Mouse (Mus musculus): ENCODE measurements around the gene Clec4d. TPM values are rescaled to one million over a fixed set of nuclear protein-coding genes. Genes with fewer than 3 reads are reported as not detected.
"Not testable (repeated sequence)": the region's sequence is repeated elsewhere in the genome, so short reads cannot be mapped to it uniquely, and the experiment has no call there.

The Clec4d gene
- not detected for total RNA-seq (2021)
- long read RNA-seq, experiment 1: 0 reads
- long read RNA-seq, experiment 2: 0 reads

- DNase-seq (ENCODE audit: low spot score in 2 of 2): no peak
- intact Hi-C loops (cut with DNase I): no loop called here
These were observed at the start of gene Clec4d for GRCm38 (mm10) chr6:123261555-123262161. Gene Clec4d (plus strand): TSS chr6:123262111.

GRCm38 (mm10) chr6:123227519-123228166, 34.3 kb upstream of the Clec4d start:
- DNase-seq (ENCODE audit: low spot score in 2 of 2): no peak
- intact Hi-C loops (cut with DNase I): no loop called here

GRCm38 (mm10) chr6:123229644-123230043, 32.3 kb upstream of the Clec4d start, which contains the start of gene Clec4n:
Gene Clec4n (plus strand): TSS chr6:123229843.
- DNase-seq (ENCODE audit: low spot score in 2 of 2): no peak
- intact Hi-C loops (cut with DNase I): no loop called here

GRCm38 (mm10) chr6:123231149-123231548, 30.8 kb upstream of the Clec4d start:
- DNase-seq (ENCODE audit: low spot score in 2 of 2): no peak
- intact Hi-C loops (cut with DNase I): no loop called here

DNA sequence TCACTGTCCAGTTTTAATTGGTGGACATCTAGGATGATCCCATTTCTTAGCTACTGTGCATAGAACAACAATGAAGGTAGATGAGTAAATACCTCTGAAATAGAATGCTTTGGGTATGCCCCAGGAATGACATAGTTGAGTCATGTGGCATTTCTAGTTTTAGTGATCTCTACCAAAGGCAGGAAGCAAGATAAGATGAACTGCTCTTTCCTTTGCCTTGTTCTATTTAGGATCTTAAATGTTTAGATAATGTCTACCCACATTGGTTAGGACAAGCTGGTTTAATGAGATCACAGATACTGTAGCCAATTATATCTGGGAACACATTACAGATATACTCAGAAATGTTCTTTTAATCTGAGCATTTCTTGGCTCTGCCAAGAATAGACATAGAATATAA, 24.3 kb upstream of the Clec4d start:
- intact Hi-C loops (cut with DNase I): no loop called here
- no peak for DNase-seq (ENCODE audit: low spot score in 2 of 2)

- intact Hi-C loops (cut with DNase I): no loop called here
- no peak for DNase-seq (ENCODE audit: low spot score in 2 of 2)
These were observed 17.7 kb upstream of the Clec4d start for GRCm38 (mm10) chr6:123244201-123244600.

DNA sequence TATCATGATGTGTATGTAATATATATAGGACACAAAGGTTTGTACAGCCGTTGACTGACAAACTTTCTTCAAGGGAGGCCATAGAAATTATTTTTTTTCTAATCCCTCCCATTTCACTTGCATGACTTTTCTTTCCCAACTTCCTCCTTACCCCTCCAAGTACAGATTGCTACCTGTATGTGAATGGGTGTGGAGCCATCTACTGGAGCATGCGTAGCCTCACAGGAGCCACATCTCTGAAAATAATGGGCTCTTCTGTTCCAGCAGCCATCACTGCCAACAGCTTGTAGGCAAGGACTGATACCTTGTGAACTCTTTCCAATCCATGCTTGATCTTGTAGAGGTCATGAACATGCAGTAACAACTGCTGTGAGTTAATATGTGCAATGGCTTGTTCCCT, 13.0 kb upstream of the Clec4d start:
- DNase-seq (ENCODE audit: low spot score in 2 of 2); intact Hi-C loops (cut with DNase I): not testable (repeated sequence)

DNA sequence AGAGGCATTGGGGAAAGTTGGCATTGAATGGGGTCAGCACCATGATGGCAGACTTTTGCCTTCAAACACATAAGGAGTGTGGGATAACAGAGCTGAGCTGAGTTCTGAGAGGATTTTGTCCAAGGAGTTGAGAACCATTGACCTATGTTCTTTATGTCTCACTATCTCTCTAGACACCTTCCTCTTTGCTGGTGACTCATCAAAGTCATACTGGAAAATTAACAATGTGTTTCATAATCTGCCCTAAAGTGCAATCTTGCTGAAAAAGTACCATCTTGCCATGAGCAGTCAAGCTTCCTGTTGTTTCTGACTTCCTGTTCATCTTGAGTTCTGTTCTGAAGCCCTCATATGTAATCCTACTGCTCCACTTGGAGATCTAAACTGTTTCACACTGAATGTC, 9.2 kb upstream of the Clec4d start:
- no peak for DNase-seq (ENCODE audit: low spot score in 2 of 2)
- intact Hi-C loops (cut with DNase I): no loop called here

DNA sequence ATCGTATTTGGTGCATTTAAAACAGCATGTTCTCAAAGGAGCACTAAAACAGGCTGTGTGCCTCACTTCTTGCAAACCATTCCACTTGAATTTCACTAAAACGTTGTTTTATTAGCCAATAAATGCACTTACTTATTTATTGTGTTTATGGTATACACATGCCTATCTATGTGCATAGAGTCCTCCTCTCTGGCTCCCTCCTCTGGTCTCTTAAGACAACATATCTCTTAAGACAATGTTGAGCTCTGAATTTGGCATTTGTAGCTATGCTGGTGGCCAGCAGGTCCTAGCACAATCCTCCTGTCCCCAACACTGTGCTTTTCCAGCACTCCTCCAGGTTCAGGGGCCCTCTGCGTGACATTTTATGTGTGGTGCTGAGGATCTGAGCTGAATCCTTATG, 3.0 kb upstream of the Clec4d start:
- intact Hi-C loops (cut with DNase I): no loop called here
- no peak for DNase-seq (ENCODE audit: low spot score in 2 of 2)

GRCm38 (mm10) chr6:123259889-123260603, 1.9 kb upstream of the Clec4d start:
- intact Hi-C loops (cut with DNase I): no loop called here
- no peak for DNase-seq (ENCODE audit: low spot score in 2 of 2)

- no peak for DNase-seq (ENCODE audit: low spot score in 2 of 2)
- intact Hi-C loops (cut with DNase I): no loop called here
These were observed 1.0 kb upstream of the Clec4d start for GRCm38 (mm10) chr6:123260868-123261267.

DNA sequence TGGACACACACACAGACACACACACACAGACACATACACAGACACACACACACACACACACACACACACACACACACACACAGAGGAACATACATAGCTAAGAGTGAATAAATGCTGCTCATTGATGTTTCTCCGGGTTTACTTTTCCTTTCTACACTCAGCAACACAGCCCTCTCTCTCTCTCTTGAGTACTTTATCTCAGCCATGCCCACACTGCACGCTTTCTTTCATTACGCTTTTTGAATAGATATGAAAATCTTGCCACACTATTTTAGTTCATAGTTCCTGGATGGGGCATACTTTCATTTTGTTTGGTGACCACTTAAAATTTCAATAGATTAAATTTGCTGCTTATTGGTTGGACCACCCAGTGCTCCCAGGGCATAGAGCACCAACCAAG, 2.3 kb downstream of the Clec4d start:
- intact Hi-C loops (cut with DNase I): no loop called here
- DNase-seq (ENCODE audit: low spot score in 2 of 2): no peak

DNA sequence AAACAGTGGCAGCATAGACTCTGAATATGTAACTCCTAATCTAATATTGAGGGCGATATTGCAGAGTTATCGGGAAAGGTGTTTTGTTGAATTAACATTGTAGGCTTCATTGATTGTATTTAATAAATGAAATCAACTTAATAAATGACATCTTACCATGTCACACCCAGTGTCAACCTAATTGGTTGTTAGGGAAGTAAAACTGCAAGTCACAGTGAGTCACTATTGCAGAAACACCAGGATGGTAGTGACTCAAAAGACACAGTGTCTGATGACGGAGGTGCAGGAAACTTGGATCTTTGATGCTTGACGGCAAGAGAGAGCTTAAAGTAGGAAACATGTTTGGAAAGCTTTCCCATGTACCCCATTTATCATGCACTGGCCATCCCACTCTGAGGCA, 3.9 kb downstream of the Clec4d start:
- intact Hi-C loops (cut with DNase I): no loop called here
- DNase-seq (ENCODE audit: low spot score in 2 of 2): no peak

- intact Hi-C loops (cut with DNase I): no loop called here
- no peak for DNase-seq (ENCODE audit: low spot score in 2 of 2)
These were observed 5.0 kb downstream of the Clec4d start for GRCm38 (mm10) chr6:123266945-123267344.

DNA sequence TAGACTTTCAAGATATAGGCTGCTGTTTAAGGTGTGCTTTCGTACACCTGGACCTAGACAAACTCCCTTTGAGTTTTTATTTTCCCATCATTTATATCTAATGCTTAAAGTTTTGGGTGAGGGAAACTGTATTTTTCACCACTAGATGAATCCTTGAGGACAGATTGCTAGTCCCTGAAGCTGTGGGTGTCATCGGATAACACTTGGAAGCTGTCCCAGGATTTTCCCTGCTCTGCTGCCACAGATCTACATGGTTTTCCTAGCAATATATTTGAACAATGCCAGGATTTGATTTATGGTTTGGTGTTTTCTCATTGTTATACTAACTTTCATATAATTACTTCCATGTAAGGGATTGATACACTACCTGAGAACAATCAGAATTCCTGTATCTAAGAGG, 17.5 kb downstream of the Clec4d start:
- DNase-seq (ENCODE audit: low spot score in 2 of 2): peak; percentile 6 to 7
- intact Hi-C loops (cut with DNase I): no loop called here

GRCm38 (mm10) chr6:123286311-123286710, 24.4 kb downstream of the Clec4d start:
- no peak for DNase-seq (ENCODE audit: low spot score in 2 of 2)
- intact Hi-C loops (cut with DNase I): no loop called here

DNA sequence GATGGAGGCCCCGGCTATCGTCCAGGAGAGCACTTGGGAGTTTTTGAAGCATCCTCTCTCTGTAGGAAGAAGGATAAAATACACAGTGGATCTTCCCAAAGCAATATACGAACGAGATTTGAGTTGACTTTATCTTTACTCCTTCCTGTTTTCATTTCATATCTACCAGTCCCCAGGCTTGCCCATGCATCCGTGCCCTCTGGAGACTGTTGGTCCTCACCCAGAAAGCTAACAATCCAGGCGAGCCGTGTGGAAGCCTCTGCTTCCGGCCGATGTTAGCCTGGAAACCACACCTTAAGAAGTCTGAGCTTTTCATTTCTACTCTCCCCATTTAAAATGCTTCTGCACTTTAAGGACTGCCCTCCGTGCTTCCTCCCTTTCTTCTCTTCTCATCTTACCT, 27.0 kb downstream of the Clec4d start:
- no peak for DNase-seq (ENCODE audit: low spot score in 2 of 2)
- intact Hi-C loops (cut with DNase I): no loop called here

DNA sequence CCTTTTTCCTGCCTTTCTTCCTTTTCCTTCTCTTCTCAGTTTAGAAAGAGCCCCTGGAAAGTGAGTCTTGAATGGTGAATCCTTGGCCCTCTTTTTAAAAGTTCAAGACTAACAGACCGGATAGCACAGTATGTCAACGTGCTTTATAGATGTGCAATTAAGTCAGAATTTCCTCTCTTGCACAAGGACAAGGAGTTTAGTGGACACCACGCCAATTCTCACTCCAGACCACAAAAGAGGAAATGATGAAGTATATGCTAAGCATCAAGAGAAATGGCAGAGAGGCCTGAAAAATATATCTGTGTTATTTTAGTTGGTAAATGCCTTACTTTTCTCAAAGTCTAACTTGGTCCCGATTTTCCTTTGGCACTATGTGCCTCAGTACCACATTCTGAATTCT, 27.8 kb downstream of the Clec4d start, which contains the start of gene Clec4e:
Gene Clec4e, minus strand, starts transcription at position 118 of the 400 bp plus-strand sequence.
- intact Hi-C loops (cut with DNase I): no loop called here
- DNase-seq (ENCODE audit: low spot score in 2 of 2): no peak

GRCm38 (mm10) chr6:123292751-123293400, 31.0 kb downstream of the Clec4d start:
- intact Hi-C loops (cut with DNase I): no loop called here
- no peak for DNase-seq (ENCODE audit: low spot score in 2 of 2)

DNA sequence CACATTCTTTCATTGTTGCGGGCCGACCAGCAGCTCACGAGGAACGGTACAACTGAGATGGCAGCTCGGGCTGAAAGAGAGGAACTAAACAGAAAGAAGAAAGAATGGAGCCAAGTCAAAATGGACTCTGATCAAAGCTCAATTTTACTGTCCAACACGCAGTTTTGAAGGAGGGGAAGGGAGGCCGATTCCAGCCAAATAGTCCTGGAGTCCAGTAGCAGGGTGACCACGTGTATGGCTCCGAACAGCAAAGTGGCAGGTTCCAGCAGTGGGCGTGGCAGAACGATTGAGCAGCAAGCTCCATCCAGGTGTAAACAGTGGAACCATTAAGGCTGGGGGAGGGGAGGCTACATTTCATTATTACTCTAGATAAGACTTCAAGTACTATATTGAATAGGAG, 31.6 kb downstream of the Clec4d start:
- DNase-seq (ENCODE audit: low spot score in 2 of 2); intact Hi-C loops (cut with DNase I): not testable (repeated sequence)

All from left cerebral cortex, postnatal 14 days (tissue).